Mouse (Mus musculus) adrenal gland, postnatal 10 days (tissue): ENCODE results near the gene Olfr434. TPM values are rescaled to one million over a fixed set of nuclear protein-coding genes. Genes with fewer than 3 reads are reported as not detected.

Experiments
- total RNA-seq, 2 experiments: library from RNA; stranded (reverse); gene quantifications; 2 replicates each; pipeline ENCODE4 v1.2.3; 2021

Olfr434 gene
- total RNA-seq, 2 experiments from 2014 or later = not detected

Other genes with a start within 250 kb of the Olfr434 start
- not detected for gene Olfr441, start 106.7 kb upstream of the Olfr434 start, total RNA-seq
- not detected for gene Olfr237-ps1, start 66.5 kb upstream of the Olfr434 start, total RNA-seq
- gene Olfr437, start 49.7 kb upstream of the Olfr434 start, total RNA-seq = not detected
- not detected for gene Olfr13, start 40.9 kb upstream of the Olfr434 start, total RNA-seq
- gene Olfr435, start 15.9 kb upstream of the Olfr434 start, total RNA-seq = not detected
- gene Olfr47, start 18.5 kb downstream of the Olfr434 start, total RNA-seq = not detected
- gene Arhgef5, start 52.6 kb downstream of the Olfr434 start, total RNA-seq = 10 to 100 TPM; 11.6 to 15.4 TPM
- gene Nobox, start 96.5 kb downstream of the Olfr434 start, total RNA-seq = not detected